Mouse (Mus musculus) midbrain, postnatal 0 days (tissue): ENCODE data around the gene Ncoa3. TPM values are rescaled to one million over a fixed set of nuclear protein-coding genes. Genes with fewer than 3 reads are reported as not detected.

Experiments
- ATAC-seq: fragments of 200-750 bp; cut with Nextera tagmentation; 2 replicates; pipeline ENCODE4 v1.8.0; 2017; ENCODE audit warnings: moderate number of reproducible peaks, mild to moderate bottlenecking, moderate TSS enrichment, moderate library complexity; ENCODE audit not compliant: low FRiP score
- DNase-seq: peaks from one replicate; pipeline ENCODE4 v3.0.0-alpha.2; 2015; ENCODE audit warnings: low spot score
- H3K27ac ChIP-seq: fragments of 300-500 bp; sonication (generic); 2 replicates; pipeline ENCODE4 v1.5.1; 2014; ENCODE audit warnings: low read depth, mild to moderate bottlenecking, low read length, mixed read lengths
- H3K27me3 ChIP-seq: fragments of 300-500 bp; sonication (generic); 2 replicates; pipeline ENCODE4 v1.6.1; 2014; ENCODE audit warnings: low read length, control low read depth, mixed read lengths; ENCODE audit not compliant: insufficient read depth
- H3K36me3 ChIP-seq: fragments of 300-500 bp; sonication (generic); 2 replicates; pipeline ENCODE4 v1.6.1; 2014; ENCODE audit warnings: low read length, control low read depth, mixed read lengths; ENCODE audit not compliant: insufficient read depth
- H3K4me1 ChIP-seq: fragments of 300-500 bp; sonication (generic); 2 replicates; pipeline ENCODE4 v1.6.1; 2014; ENCODE audit warnings: mild to moderate bottlenecking, control low read depth, antibody characterized with exemption, low read length, mixed read lengths; ENCODE audit not compliant: insufficient read depth
- H3K4me2 ChIP-seq: fragments of 300-500 bp; sonication (generic); 2 replicates; pipeline ENCODE4 v1.6.1; 2014; ENCODE audit warnings: low read depth, mild to moderate bottlenecking, low read length, mixed read lengths; ENCODE audit not compliant: poor library complexity, severe bottlenecking
- H3K4me3 ChIP-seq: fragments of 300-500 bp; sonication (generic); 2 replicates; pipeline ENCODE4 v1.5.1; 2014; ENCODE audit warnings: low read depth, mild to moderate bottlenecking, low read length, moderate library complexity
- H3K9ac ChIP-seq: fragments of 300-500 bp; sonication (generic); replicated peaks from 2 replicates; pipeline ENCODE4 v1.6.1; 2014; ENCODE audit warnings: mild to moderate bottlenecking, low read length, moderate library complexity, mixed read lengths; ENCODE audit not compliant: poor library complexity, severe bottlenecking
- H3K9me3 ChIP-seq: fragments of 300-500 bp; sonication (generic); 2 replicates; pipeline ENCODE4 v1.6.1; 2016; ENCODE audit warnings: low read length, control low read depth
- CTCF ChIP-seq: IDR thresholded peaks from 2 replicates; pipeline ENCODE4 v1.5.1; 2016; ENCODE audit warnings: antibody characterized with exemption, mild to moderate bottlenecking
- WGBS: fragments of 180-500 bp; shearing (Covaris S2); extraction: QIAGEN DNeasy Blood & Tissue Kit; methylation state at CpG from one replicate; pipeline ENCODE4 v1.1.7; 2014; 5-methylcytosine and 5-hydroxymethylcytosine counted together
- polyA plus RNA-seq: library from polyadenylated mRNA; unstranded; fragments of >200 nt; fragmentation: Nextera tagmentation; extraction: Ambion mirVana; gene quantifications from 2 replicates; pipeline ENCODE4 v1.2.1, GENCODE M21; 2015
- total RNA-seq: library from RNA; depleted of rRNA; stranded (reverse); fragments of >200 nt; gene quantifications from 2 replicates; pipeline ENCODE4 v1.2.3, GENCODE M21; 2014

Gene Ncoa3
- total and polyA plus RNA-seq, 2 experiments from 2014 or later, result 14.9 to 40.9 TPM

- H3K4me3 ChIP-seq, result no peak overlapping the region
These were observed 6.9 kb upstream of the Ncoa3 start for GRCm38 (mm10) chr2:165985581-165985980.

GRCm38 (mm10) chr2:165986921-165987453 lies 5.4 kb upstream of the Ncoa3 start:
- Histone ChIP-seq H3K27ac (peak overlapping the region; percentile 44; the same call in 1 of the 2 replicates), H3K4me1 (no peaks in the 10 kb centered on the region), H3K9me3 (no peaks in the 10 kb centered on the region), H3K27me3 (no peaks in the 10 kb centered on the region), H3K4me3 (peak overlapping the region; percentile 34), H3K9ac (peak overlapping the region; percentile 26; the same call in 1 of the 2 replicates), H3K36me3 (no peaks in the 10 kb centered on the region), H3K4me2 (peak overlapping the region; percentile 64)
- TF ChIP-seq CTCF, result no peak; the same call in 1 of the 2 replicates
- no peak for ATAC-seq
- peak; percentile 86 for DNase-seq
- 3% methylated on average over 16 of the region's 23 CpGs for WGBS

More at GRCm38 (mm10) chr2:165985581-165985980, 6.9 kb upstream of the Ncoa3 start:
- no peak for TF ChIP-seq CTCF
- no peak overlapping the region for H3K27ac ChIP-seq
- H3K36me3 ChIP-seq, result no peaks in the 10 kb centered on the region
- no peaks in the 10 kb centered on the region for H3K4me1 ChIP-seq
- H3K4me2 ChIP-seq, result no peak overlapping the region
- ATAC-seq (no peak), DNase-seq (no peak)
- no peak overlapping the region for H3K9ac ChIP-seq
- no peaks in the 10 kb centered on the region for H3K9me3 ChIP-seq
- 93% methylated on average over 11 of the region's 11 CpGs for WGBS
- H3K27me3 ChIP-seq, result no peaks in the 10 kb centered on the region

GRCm38 (mm10) chr2:165993173-165993900 lies 901 bp downstream of the Ncoa3 start:
- H3K36me3 ChIP-seq, result no peaks in the 10 kb centered on the region
- peak overlapping the region; percentile 97 for H3K4me3 ChIP-seq
- ATAC-seq, result peak; percentile 60
- H3K4me1 ChIP-seq, result no peaks in the 10 kb centered on the region
- H3K4me2 ChIP-seq, result peak overlapping the region; percentile 91
- no peaks in the 10 kb centered on the region for H3K9me3 ChIP-seq
- 2% methylated on average over 34 of the region's 35 CpGs for WGBS
- peak overlapping the region; percentile 93 for H3K9ac ChIP-seq
- H3K27ac ChIP-seq, result peak overlapping the region; percentile 60
- H3K27me3 ChIP-seq, result no peaks in the 10 kb centered on the region
- TF ChIP-seq CTCF, result no peak
- no peak for DNase-seq

GRCm38 (mm10) chr2:165994341-165994740 lies 1.9 kb downstream of the Ncoa3 start:
- WGBS, result 96% methylated on average over 4 of the region's 4 CpGs

GRCm38 (mm10) chr2:165995711-165996110 lies 3.3 kb downstream of the Ncoa3 start:
- H3K27ac ChIP-seq, result no peak overlapping the region
- WGBS, result 92% methylated on average over 8 of the region's 8 CpGs
- H3K27me3 ChIP-seq, result no peaks in the 10 kb centered on the region
- TF ChIP-seq CTCF, result no peak
- DNase-seq (no peak), ATAC-seq (no peak)
- no peaks in the 10 kb centered on the region for H3K36me3 ChIP-seq
- H3K4me2 ChIP-seq, result no peak overlapping the region
- no peaks in the 10 kb centered on the region for H3K9me3 ChIP-seq
- no peak overlapping the region for H3K9ac ChIP-seq
- H3K4me3 ChIP-seq, result no peak overlapping the region
- 0 out of 2 replicates have a peak, but pooled peaks cover under 1% of the 10 kb centered on the region for H3K4me1 ChIP-seq

More at GRCm38 (mm10) chr2:165994341-165994740, 1.9 kb downstream of the Ncoa3 start:
- Histone ChIP-seq H3K4me3 (no peak overlapping the region), H3K27ac (no peak overlapping the region), H3K4me1 (no peaks in the 10 kb centered on the region), H3K27me3 (no peaks in the 10 kb centered on the region), H3K9ac (no peak overlapping the region), H3K9me3 (no peaks in the 10 kb centered on the region), H3K36me3 (no peaks in the 10 kb centered on the region), H3K4me2 (peak overlapping the region; percentile 91; the same call in 1 of the 2 replicates)
- peak; percentile 32 for TF ChIP-seq CTCF
- no peak for DNase-seq
- no peak for ATAC-seq

GRCm38 (mm10) chr2:165996130-165996529 lies 3.7 kb downstream of the Ncoa3 start:
- TF ChIP-seq CTCF, result no peak
- WGBS, result 86% methylated on average over 4 of the region's 4 CpGs
- H3K4me3 ChIP-seq, result no peak overlapping the region

More at GRCm38 (mm10) chr2:165996130-165996529, 3.7 kb downstream of the Ncoa3 start:
- DNase-seq, result no peak
- Histone ChIP-seq H3K9ac (no peak overlapping the region), H3K36me3 (no peaks in the 10 kb centered on the region), H3K27me3 (no peaks in the 10 kb centered on the region), H3K27ac (no peak overlapping the region), H3K9me3 (no peaks in the 10 kb centered on the region), H3K4me2 (no peak overlapping the region), H3K4me1 (0 out of 2 replicates have a peak, but pooled peaks cover 3% of the 10 kb centered on the region)
- ATAC-seq, result no peak
